Mouse (Mus musculus) hindbrain, embryonic 14.5 days (tissue): ENCODE results near the gene Thoc7. TPM values are rescaled to one million over a fixed set of nuclear protein-coding genes. Genes with fewer than 3 reads are reported as not detected.
A peak's percentile ranks its signal among the peaks of the same experiment; 100 is the strongest.

Experiments used
- ATAC-seq: fragments of 200-750 bp; cut with Nextera tagmentation; 2 replicates; pipeline ENCODE4 v1.8.0; 2017; ENCODE audit warnings: moderate number of reproducible peaks, mild to moderate bottlenecking, moderate TSS enrichment, moderate library complexity; ENCODE audit not compliant: low FRiP score
- DNase-seq: peaks from one replicate; pipeline ENCODE4 v3.0.0-alpha.2; 2015; ENCODE audit warnings: low spot score
- H3K27ac ChIP-seq: fragments of 300-500 bp; sonication (generic); 2 replicates; pipeline ENCODE4 v1.5.1; 2014; ENCODE audit warnings: mild to moderate bottlenecking, moderate library complexity
- H3K27me3 ChIP-seq: fragments of 300-500 bp; sonication (generic); 2 replicates; pipeline ENCODE4 v1.6.1; 2014; ENCODE audit warnings: mild to moderate bottlenecking, low read length, mixed read lengths; ENCODE audit not compliant: control insufficient read depth, insufficient read depth
- H3K36me3 ChIP-seq: fragments of 300-500 bp; sonication (generic); replicated peaks from 2 replicates; pipeline ENCODE4 v1.6.1; 2014; ENCODE audit not compliant: control insufficient read depth, insufficient read depth
- H3K4me1 ChIP-seq: fragments of 300-500 bp; sonication (generic); replicated peaks from 2 replicates; pipeline ENCODE4 v1.6.1; 2014; ENCODE audit warnings: antibody characterized with exemption, low read length, mixed read lengths; ENCODE audit not compliant: control insufficient read depth, insufficient read depth
- H3K4me2 ChIP-seq: fragments of 300-500 bp; sonication (generic); replicated peaks from 2 replicates; pipeline ENCODE4 v1.6.1; 2014; ENCODE audit warnings: mild to moderate bottlenecking, moderate library complexity
- H3K4me3 ChIP-seq: fragments of 300-500 bp; sonication (generic); replicated peaks from 2 replicates; pipeline ENCODE4 v1.5.1; 2014; ENCODE audit warnings: mild to moderate bottlenecking, low read length
- H3K9ac ChIP-seq: fragments of 300-500 bp; sonication (generic); 2 replicates; pipeline ENCODE4 v1.6.1; 2014
- H3K9me3 ChIP-seq: fragments of 300-500 bp; sonication (generic); 2 replicates; pipeline ENCODE4 v1.6.1; 2016; ENCODE audit warnings: low read length; ENCODE audit not compliant: control insufficient read depth
- WGBS: fragments of 180-500 bp; shearing (Covaris S2); extraction: QIAGEN DNeasy Blood & Tissue Kit; methylation state at CpG from one replicate; pipeline ENCODE4 v1.1.7; 2014; 5-methylcytosine and 5-hydroxymethylcytosine counted together
- polyA plus RNA-seq: library from polyadenylated mRNA; unstranded; fragments of >200 nt; fragmentation: Nextera tagmentation; extraction: Ambion mirVana; gene quantifications from 2 replicates; pipeline ENCODE4 v1.2.1, GENCODE M21; 2014

The Thoc7 gene
- polyA plus RNA-seq, 1 experiment from 2014 or later = 201 TPM

GRCm38 (mm10) chr14:13910148-13910547 lies 51.5 kb downstream of the Thoc7 start:
- H3K9ac ChIP-seq = no peak overlapping the region
- H3K4me2 ChIP-seq = no peak overlapping the region
- H3K4me1 ChIP-seq = no peaks in the 10 kb centered on the region
- H3K27ac ChIP-seq = no peak overlapping the region
- no peaks in the 10 kb centered on the region for H3K27me3 ChIP-seq
- DNase-seq (no peak), ATAC-seq (no peak)
- H3K4me3 ChIP-seq = no peak overlapping the region
- H3K9me3 ChIP-seq = no peaks in the 10 kb centered on the region
- no peaks in the 10 kb centered on the region for H3K36me3 ChIP-seq
- 95% methylated on average over 2 of the region's 2 CpGs for WGBS

GRCm38 (mm10) chr14:13907145-13907544 lies 54.5 kb downstream of the Thoc7 start:
- ATAC-seq = no peak
- Histone ChIP-seq H3K9me3 (no peaks in the 10 kb centered on the region), H3K36me3 (no peaks in the 10 kb centered on the region), H3K4me2 (no peak overlapping the region), H3K27ac (no peak overlapping the region), H3K4me3 (no peak overlapping the region), H3K27me3 (no peaks in the 10 kb centered on the region), H3K9ac (no peak overlapping the region), H3K4me1 (no peaks in the 10 kb centered on the region)
- DNase-seq = no peak
- WGBS = 91% methylated on average over 7 of the region's 7 CpGs

- H3K4me2 ChIP-seq = no peak overlapping the region
- H3K9ac ChIP-seq = no peak overlapping the region
- ATAC-seq (no peak), DNase-seq (no peak)
- 94% methylated on average over 1 of the region's 1 CpGs for WGBS
- H3K9me3 ChIP-seq = no peaks in the 10 kb centered on the region
- H3K4me3 ChIP-seq = no peak overlapping the region
- no peaks in the 10 kb centered on the region for H3K36me3 ChIP-seq
- H3K27me3 ChIP-seq = no peaks in the 10 kb centered on the region
- H3K4me1 ChIP-seq = 0 out of 2 replicates have a peak, but pooled peaks cover under 1% of the 10 kb centered on the region
- no peak overlapping the region for H3K27ac ChIP-seq
These were observed 55.2 kb downstream of the Thoc7 start for GRCm38 (mm10) chr14:13906461-13906860.

- H3K9ac ChIP-seq = peak overlapping the region; percentile 67
- peak overlapping the region; percentile 39 for H3K4me3 ChIP-seq
- no peak overlapping the region for H3K27ac ChIP-seq
- ATAC-seq (peak; percentile 88), DNase-seq (peak; percentile 86)
- peak overlapping the region; percentile 76 for H3K4me2 ChIP-seq
- no peaks in the 10 kb centered on the region for H3K27me3 ChIP-seq
- 0 out of 2 replicates have a peak, but pooled peaks cover 4% of the 10 kb centered on the region for H3K4me1 ChIP-seq
- under 1% methylated on average over 22 of the region's 22 CpGs for WGBS
- H3K36me3 ChIP-seq = no peaks in the 10 kb centered on the region
- no peaks in the 10 kb centered on the region for H3K9me3 ChIP-seq
These were observed 60.0 kb downstream of the Thoc7 start for GRCm38 (mm10) chr14:13901611-13902067.

Other genes starting within 250 kb of the Thoc7 start
- gene Gm281, start 47.4 kb downstream of the Thoc7 start, polyA plus RNA-seq = 0.08 TPM in 1 of 2 replicates, not detected in the other
- gene Atxn7, start 412 bp downstream of the Thoc7 start, polyA plus RNA-seq = 5.0 and 5.1 TPM in 2 replicates
- 257 and 260 TPM in 2 replicates for gene Psmd6, start 159.1 kb upstream of the Thoc7 start, polyA plus RNA-seq
- gene Olfr720, start 225.0 kb upstream of the Thoc7 start, polyA plus RNA-seq = not detected in 2 replicates